Mouse (Mus musculus): ENCODE measurements around the gene Olfr313.
"Not testable (repeated sequence)": the region's sequence is repeated elsewhere in the genome, so short reads cannot be mapped to it uniquely, and the experiment has no call there.

Olfr313 gene

GRCm38 (mm10) chr11:58814700-58815099 lies at the start of gene Olfr313:
Gene Olfr313, plus strand, starts transcription at chr11:58815000.
- not testable (repeated sequence) for ATAC-seq (ENCODE audit: insufficient number of reproducible peaks, low FRiP score, low TSS enrichment)

- ATAC-seq (ENCODE audit: insufficient number of reproducible peaks, low FRiP score, low TSS enrichment) = no peak
These were observed 41.9 kb upstream of the Olfr313 start, which contains the start of gene Olfr315 for GRCm38 (mm10) chr11:58772888-58773287. Gene Olfr315, plus strand, starts transcription at chr11:58773188.

- ATAC-seq (ENCODE audit: insufficient number of reproducible peaks, low FRiP score, low TSS enrichment) = no peak
These were observed 32.2 kb upstream of the Olfr313 start, which contains the start of gene Olfr314 for GRCm38 (mm10) chr11:58782480-58783089. Gene Olfr314, plus strand, starts transcription at chr11:58782952.

- no peak for ATAC-seq (ENCODE audit: insufficient number of reproducible peaks, low FRiP score, low TSS enrichment)
These were observed 30.6 kb upstream of the Olfr313 start for GRCm38 (mm10) chr11:58784182-58784581.

GRCm38 (mm10) chr11:58787651-58788050 lies 27.1 kb upstream of the Olfr313 start:
- ATAC-seq (ENCODE audit: insufficient number of reproducible peaks, low FRiP score, low TSS enrichment) = no peak

- ATAC-seq (ENCODE audit: insufficient number of reproducible peaks, low FRiP score, low TSS enrichment) = no peak
These were observed 26.5 kb upstream of the Olfr313 start for GRCm38 (mm10) chr11:58788346-58788745.

- ATAC-seq (ENCODE audit: insufficient number of reproducible peaks, low FRiP score, low TSS enrichment) = no peak
These were observed 25.3 kb upstream of the Olfr313 start for GRCm38 (mm10) chr11:58789532-58789931.

GRCm38 (mm10) chr11:58790053-58790452 lies 24.7 kb upstream of the Olfr313 start:
- no peak for ATAC-seq (ENCODE audit: insufficient number of reproducible peaks, low FRiP score, low TSS enrichment)

GRCm38 (mm10) chr11:58790646-58791045 lies 24.2 kb upstream of the Olfr313 start:
- no peak for ATAC-seq (ENCODE audit: insufficient number of reproducible peaks, low FRiP score, low TSS enrichment)

- ATAC-seq (ENCODE audit: insufficient number of reproducible peaks, low FRiP score, low TSS enrichment) = no peak
These were observed 18.9 kb upstream of the Olfr313 start for GRCm38 (mm10) chr11:58795856-58796255.

- no peak for ATAC-seq (ENCODE audit: insufficient number of reproducible peaks, low FRiP score, low TSS enrichment)
These were observed 17.9 kb upstream of the Olfr313 start for GRCm38 (mm10) chr11:58796850-58797249.

GRCm38 (mm10) chr11:58799747-58800146 lies 15.1 kb upstream of the Olfr313 start:
- ATAC-seq (ENCODE audit: insufficient number of reproducible peaks, low FRiP score, low TSS enrichment) = no peak

- no peak for ATAC-seq (ENCODE audit: insufficient number of reproducible peaks, low FRiP score, low TSS enrichment)
These were observed 13.1 kb upstream of the Olfr313 start, which contains the start of gene Fam183b for GRCm38 (mm10) chr11:58801558-58802228. Gene Fam183b, minus strand, starts transcription at chr11:58801960.

- no peak for ATAC-seq (ENCODE audit: insufficient number of reproducible peaks, low FRiP score, low TSS enrichment)
These were observed 10.9 kb upstream of the Olfr313 start for GRCm38 (mm10) chr11:58803871-58804270.

GRCm38 (mm10) chr11:58804393-58804792 lies 10.4 kb upstream of the Olfr313 start:
- no peak for ATAC-seq (ENCODE audit: insufficient number of reproducible peaks, low FRiP score, low TSS enrichment)

- ATAC-seq (ENCODE audit: insufficient number of reproducible peaks, low FRiP score, low TSS enrichment) = no peak
These were observed 2.8 kb upstream of the Olfr313 start for GRCm38 (mm10) chr11:58812001-58812400.

GRCm38 (mm10) chr11:58815676-58816075 lies 876 bp downstream of the Olfr313 start:
- no peak for ATAC-seq (ENCODE audit: insufficient number of reproducible peaks, low FRiP score, low TSS enrichment)

- not testable (repeated sequence) for ATAC-seq (ENCODE audit: insufficient number of reproducible peaks, low FRiP score, low TSS enrichment)
These were observed 14.1 kb downstream of the Olfr313 start, which contains the start of gene Olfr312 for GRCm38 (mm10) chr11:58828937-58829336. Gene Olfr312, plus strand, starts transcription at chr11:58829237.

- ATAC-seq (ENCODE audit: insufficient number of reproducible peaks, low FRiP score, low TSS enrichment) = no peak
These were observed 15.0 kb downstream of the Olfr313 start for GRCm38 (mm10) chr11:58829764-58830163.

GRCm38 (mm10) chr11:58832541-58832940 lies 17.7 kb downstream of the Olfr313 start:
- ATAC-seq (ENCODE audit: insufficient number of reproducible peaks, low FRiP score, low TSS enrichment) = not testable (repeated sequence)

GRCm38 (mm10) chr11:58838951-58839350 lies 24.2 kb downstream of the Olfr313 start, which contains the start of gene Olfr311:
Gene Olfr311, plus strand, starts transcription at chr11:58839251.
- not testable (repeated sequence) for ATAC-seq (ENCODE audit: insufficient number of reproducible peaks, low FRiP score, low TSS enrichment)
